Mouse (Mus musculus) layer of hippocampus, adult 9-10 months (tissue): ENCODE results near the gene Sipa1l3.

Experiments used
- DNase-seq: peaks from one replicate; pipeline ENCODE4 v3.0.0; 2022; ENCODE audit warnings: low spot score

Gene Sipa1l3

DNA sequence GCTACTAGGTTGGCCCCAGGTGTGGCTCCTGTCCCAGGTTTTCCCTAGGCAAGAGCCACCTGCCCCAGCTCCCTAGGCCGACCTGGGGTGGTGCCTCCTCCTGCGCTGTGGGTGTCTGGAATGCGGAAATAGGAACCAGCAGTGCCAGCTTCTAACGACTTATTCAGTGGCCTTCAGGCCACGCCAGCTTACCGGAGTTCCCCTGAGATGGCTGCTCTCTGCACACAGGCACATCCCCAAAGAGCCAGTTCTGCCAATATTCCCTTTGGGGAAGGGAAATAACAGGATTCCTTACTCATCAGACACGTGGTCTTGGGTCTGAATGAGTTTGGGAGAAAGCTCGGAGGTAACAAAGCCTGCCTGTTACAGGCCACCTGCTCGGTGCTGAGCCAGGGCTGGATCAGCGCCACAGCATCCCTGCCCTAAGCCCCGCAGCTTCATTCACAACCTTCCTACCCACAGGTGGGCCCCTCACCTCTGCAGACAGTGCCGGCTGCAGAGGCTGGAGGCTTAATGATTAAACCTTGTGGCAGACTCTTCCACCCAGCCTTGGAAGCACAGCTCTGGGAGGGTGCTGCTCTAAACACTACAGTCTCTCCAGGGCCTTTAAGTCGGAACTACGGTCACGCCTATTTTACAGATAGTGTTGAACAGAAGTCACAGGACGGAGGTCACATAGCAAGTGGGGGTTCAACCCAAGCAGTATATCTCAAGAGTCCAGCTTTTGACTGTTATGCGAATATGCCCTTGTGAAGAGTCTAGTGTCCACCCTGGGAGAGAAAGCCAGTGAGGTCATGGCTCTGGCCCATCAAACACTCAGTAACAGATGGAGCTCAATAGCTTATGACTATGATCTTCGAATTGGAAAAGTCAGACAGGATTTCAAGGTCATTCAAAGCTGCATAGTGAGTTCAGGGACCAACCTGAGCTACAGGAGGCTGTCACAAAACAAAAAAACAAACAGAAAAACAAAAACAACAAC, 12.8 kb downstream of the Sipa1l3 start:
- DNase-seq: no peak

DNA sequence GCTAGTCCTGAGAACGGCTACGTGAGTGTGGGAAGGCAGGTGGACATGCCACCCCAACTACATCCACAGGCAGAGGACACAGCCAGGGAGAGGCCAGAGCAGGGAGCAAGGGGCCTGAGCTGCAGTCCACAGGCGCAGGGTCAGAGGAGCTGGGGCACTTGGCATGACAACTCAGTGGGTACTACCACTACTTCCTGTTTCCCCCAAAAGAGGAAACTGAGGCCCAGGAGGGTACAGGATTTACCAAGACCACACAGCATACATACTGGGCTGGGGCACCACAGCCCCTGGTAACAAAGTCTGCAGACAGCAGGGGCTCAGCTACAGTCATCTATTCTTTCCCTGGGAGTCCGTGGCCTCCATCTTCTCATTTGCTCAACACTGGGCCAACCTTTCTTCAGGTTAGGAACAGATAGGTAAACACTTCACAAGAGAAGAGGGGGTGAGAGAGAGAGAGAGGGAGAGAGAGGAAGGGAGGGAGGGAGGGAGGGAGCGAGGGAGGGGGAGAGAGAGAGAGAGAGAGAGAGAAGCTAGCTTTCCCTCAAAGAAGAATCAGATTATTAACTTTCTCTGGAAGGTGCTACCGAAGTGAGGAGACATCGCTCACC, 13.7 kb downstream of the Sipa1l3 start:
- DNase-seq: no peak

- DNase-seq: no peak
Observed at GRCm38 (mm10) chr7:29503616-29504015, 14.8 kb downstream of the Sipa1l3 start.

GRCm38 (mm10) chr7:29501214-29501613, 17.2 kb downstream of the Sipa1l3 start:
- no peak for DNase-seq

DNA sequence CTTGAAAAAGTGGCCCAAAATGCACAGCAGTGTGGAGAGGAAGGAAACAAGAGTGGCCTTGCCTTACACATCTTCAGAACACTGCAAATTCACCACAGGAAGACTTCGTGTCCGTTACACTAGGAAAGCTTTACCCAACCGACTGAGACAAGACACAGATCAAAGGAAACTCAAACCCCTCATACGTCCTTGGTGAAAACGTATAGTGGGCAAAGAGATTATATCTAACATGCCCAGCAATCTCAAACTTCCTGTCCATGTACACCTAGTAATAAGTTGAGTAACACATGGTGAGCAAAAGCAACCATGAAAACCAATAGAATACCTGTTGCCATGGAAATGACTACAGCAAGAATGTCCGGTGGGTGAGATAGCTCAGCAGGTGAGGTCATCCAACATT, 19.4 kb downstream of the Sipa1l3 start:
- no peak for DNase-seq

DNA sequence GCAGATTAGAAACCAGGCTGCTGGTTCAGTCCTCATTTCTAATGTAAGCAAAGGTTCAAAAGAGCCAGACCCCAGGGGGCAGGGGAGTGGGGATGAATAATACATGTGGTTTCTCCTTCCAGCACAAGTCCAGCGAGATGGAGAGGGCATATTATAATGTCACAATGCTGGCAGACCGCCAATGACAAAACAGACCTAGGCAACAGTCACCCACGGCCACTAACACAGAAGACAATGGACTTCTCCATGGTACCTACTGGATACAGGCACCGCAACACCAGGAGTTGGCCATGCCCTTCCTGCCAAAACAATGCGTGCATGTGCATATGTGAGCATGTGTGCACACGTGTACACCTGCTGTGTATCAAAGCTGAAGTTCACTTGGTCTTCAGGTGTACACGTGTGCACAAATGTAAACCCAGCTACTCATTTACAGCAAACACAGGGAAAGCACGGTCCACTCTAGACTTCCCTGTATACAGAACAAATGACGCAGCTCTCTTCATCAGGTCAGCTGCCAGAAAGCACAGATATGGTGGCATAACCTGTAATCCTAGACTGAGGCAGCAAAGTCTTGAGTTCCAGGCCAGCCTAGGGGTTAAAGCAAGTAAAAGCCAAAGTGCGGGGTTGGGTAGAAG, 21.4 kb downstream of the Sipa1l3 start:
- DNase-seq: no peak

GRCm38 (mm10) chr7:29496332-29496731, 22.1 kb downstream of the Sipa1l3 start:
- no peak for DNase-seq

GRCm38 (mm10) chr7:29495880-29496279, 22.6 kb downstream of the Sipa1l3 start:
- no peak for DNase-seq

GRCm38 (mm10) chr7:29494854-29495253, 23.6 kb downstream of the Sipa1l3 start:
- no peak for DNase-seq

GRCm38 (mm10) chr7:29494015-29494414, 24.4 kb downstream of the Sipa1l3 start:
- no peak for DNase-seq

DNA sequence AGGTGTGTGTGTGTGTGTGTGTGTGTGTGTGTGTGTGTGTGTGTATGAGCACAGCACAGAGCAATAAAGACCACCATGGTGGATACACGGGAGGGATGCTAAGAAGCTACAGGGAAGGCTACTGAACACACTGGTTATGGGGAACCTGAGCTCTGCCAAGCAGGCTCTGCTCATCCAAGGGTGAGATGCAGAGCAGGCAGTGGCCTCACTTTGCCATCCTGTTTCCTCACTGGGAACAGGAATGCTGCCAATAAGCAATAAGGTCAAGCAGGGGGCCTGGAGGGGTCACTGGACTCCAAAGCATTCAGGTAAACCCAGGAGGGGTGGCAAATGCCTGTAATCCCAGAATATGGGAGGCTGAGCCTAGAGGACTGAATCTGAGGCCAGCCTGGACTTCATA, 25.4 kb downstream of the Sipa1l3 start:
- DNase-seq: no peak

- no peak for DNase-seq
Observed at GRCm38 (mm10) chr7:29491861-29492260, 26.6 kb downstream of the Sipa1l3 start.

GRCm38 (mm10) chr7:29491471-29491755, 27.0 kb downstream of the Sipa1l3 start:
- DNase-seq: no peak

GRCm38 (mm10) chr7:29490704-29491470, 27.6 kb downstream of the Sipa1l3 start:
- DNase-seq: no peak

- DNase-seq: no peak
Observed at GRCm38 (mm10) chr7:29489851-29490250, 28.6 kb downstream of the Sipa1l3 start.

- no peak for DNase-seq
Observed at GRCm38 (mm10) chr7:29489364-29489763, 29.1 kb downstream of the Sipa1l3 start.

- no peak for DNase-seq
Observed at GRCm38 (mm10) chr7:29486753-29487152, 31.7 kb downstream of the Sipa1l3 start.

DNA sequence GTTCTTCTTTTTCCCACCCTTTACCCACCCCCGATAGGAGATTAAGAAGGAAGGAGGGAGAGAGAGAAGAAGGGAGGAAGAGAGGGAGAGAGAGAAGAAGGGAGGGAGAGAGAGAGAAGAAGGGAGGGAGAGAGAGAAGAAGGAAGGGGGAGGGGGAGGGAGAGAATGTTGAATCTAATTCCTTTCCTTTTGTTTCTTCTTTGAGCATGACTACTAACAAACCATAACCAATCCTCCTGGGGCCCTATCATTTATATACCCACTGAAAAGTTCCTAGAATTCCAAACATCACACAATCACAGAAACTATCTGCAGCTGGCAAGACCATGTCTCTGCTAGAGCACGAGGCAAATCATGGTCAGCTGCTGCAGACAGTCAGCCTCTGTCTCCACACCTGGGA, 32.7 kb downstream of the Sipa1l3 start:
- DNase-seq: no peak

DNA sequence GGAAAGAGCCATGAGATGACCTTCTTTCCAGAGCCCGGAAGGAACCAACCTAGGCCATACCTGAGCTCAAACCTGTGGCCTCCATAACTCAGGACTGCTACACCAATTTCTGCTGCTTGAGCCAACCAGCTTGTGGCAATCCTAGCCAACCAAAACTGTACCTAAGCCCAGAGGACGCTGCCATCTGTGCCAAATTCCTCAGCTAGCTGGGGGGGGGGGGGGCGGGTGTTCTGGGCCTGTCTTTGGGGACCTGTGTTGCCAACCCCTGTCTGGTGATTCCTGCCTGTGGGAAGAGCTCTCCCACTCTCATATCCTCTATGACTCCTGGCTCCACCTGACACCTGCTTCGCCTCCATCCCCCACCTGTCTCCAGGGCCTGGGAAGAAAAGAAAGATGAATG, 34.9 kb downstream of the Sipa1l3 start:
- DNase-seq: no peak

DNA sequence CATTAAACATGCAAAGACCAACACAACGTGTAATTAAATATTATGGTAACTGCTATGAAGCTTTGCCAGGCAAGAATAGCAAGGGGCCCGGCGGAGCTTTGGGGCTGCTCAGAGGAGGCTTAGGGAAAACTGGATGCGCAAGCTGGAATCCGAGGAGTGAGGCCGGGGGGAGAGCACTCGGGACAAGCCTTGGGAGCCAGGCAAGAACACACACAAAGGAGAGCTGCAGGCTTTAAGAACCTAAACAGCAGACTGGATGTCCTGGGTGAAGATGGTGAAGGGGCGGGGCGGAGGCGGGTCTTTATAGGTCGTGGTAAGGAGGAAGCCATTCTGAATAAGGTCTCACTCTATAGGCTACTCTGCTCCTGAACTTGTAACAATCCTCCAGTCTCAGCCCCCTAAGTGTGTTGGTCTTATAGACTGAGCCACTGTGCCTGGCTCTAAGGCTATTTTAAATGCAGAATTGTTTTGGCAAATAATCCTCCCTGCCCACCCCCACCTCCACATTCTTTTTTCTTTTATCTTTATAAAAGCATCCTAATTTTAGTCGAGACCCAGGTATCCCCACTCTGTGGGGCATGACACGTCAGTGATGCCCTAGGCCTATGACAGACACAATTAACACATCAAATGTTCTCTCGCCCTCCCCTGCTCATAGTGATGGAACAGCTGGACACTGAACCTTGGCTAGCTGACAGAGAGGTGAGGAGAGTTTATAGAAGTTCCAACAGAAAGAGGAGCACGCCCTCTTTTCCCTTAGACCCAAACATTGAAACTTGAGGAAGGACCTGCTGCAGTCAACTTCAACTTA, 36.9 kb downstream of the Sipa1l3 start:
- DNase-seq: no peak

- no peak for DNase-seq
Observed at GRCm38 (mm10) chr7:29480590-29481344, 37.7 kb downstream of the Sipa1l3 start.
